Mouse (Mus musculus) C2C12 (cell line): Measurements from ENCODE around the gene Ttll5.

Source experiments
- CEBPB ChIP-seq: IDR thresholded peaks from one replicate; pipeline ENCODE4 v1.6.1; 2011; ENCODE audit warnings: low read depth, mild to moderate bottlenecking, control low read depth, moderate library complexity
- CTCF ChIP-seq: IDR thresholded peaks from one replicate; pipeline ENCODE4 v1.5.1; 2011; ENCODE audit not compliant: control insufficient read depth, insufficient read depth, insufficient read length
- MAX ChIP-seq: IDR thresholded peaks from one replicate; pipeline ENCODE4 v1.6.1; 2011; ENCODE audit warnings: mild to moderate bottlenecking, control low read depth
- MYOD1 ChIP-seq: IDR thresholded peaks from one replicate; pipeline ENCODE4 v1.6.1; 2011; ENCODE audit warnings: low read depth; ENCODE audit not compliant: control insufficient read depth, insufficient read length
- MYOG ChIP-seq: IDR thresholded peaks from one replicate; pipeline ENCODE4 v1.6.1; 2011; ENCODE audit not compliant: control insufficient read depth, insufficient read length; ENCODE audit errors: extremely low read depth

DNA sequence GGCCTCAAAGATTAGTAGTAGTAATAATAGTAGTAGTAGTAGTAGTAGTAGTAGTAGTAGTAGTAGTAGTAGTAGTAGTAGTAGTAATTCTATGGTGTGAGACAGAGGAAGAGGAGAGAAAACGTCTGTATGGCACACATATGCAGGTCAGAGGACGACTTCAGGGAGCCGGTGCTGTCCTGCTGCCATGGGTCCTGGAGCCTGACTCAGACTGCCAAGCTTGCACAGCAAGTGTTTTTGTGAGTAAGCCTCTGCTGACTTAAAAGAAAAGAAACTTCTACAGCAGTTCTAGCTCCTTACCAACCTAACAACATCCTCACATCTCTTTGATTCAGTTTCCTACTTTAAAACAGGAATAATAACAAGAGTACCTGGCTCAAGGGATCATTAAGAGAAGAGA lies 190.2 kb downstream of the Ttll5 start:
- TF ChIP-seq CTCF (no peak), MAX (no peak), MYOG (no peak), CEBPB (no peak), MYOD1 (no peak)
